Mouse (Mus musculus) monocyte, adult 5-6 weeks (primary cell): ENCODE measurements around the gene Tprgl. TPM values are rescaled to one million over a fixed set of nuclear protein-coding genes. Genes with fewer than 3 reads are reported as not detected.
A peak's percentile ranks its signal among the peaks of the same experiment; 100 is the strongest.

Experiments used
- ATAC-seq: fragments of 153-309, 156-312 bp; replicated peaks from 2 replicates; pipeline ENCODE4 v1.8.0; 2017; ENCODE audit warnings: mild to moderate bottlenecking; ENCODE audit not compliant: low TSS enrichment, insufficient number of reproducible peaks, severe bottlenecking, poor library complexity, low FRiP score
- total RNA-seq: library from RNA; stranded (forward); fragments of 200-1000, 200-491, 200-594 nt; gene quantifications from 3 replicates; pipeline ENCODE4 v1.2.3, GENCODE M21; 2017

Gene Tprgl
- 73.1 to 107 TPM (median 99.0 TPM) in 3 replicates for total RNA-seq

- ATAC-seq, result peak; percentile 92
Observed at GRCm38 (mm10) chr4:154160538-154161390, at the start of gene Tprgl. Tprgl (minus strand) TSS chr4:154160666.

- no peak for ATAC-seq
Observed at GRCm38 (mm10) chr4:154209825-154210224, 49.4 kb upstream of the Tprgl start.

GRCm38 (mm10) chr4:154209054-154209453 lies 48.6 kb upstream of the Tprgl start:
- ATAC-seq, result no peak

- no peak for ATAC-seq
Observed at GRCm38 (mm10) chr4:154207261-154207660, 46.8 kb upstream of the Tprgl start.

- no peak for ATAC-seq
Observed at GRCm38 (mm10) chr4:154205392-154205791, 44.9 kb upstream of the Tprgl start.

GRCm38 (mm10) chr4:154204532-154204931 lies 44.1 kb upstream of the Tprgl start:
- ATAC-seq, result no peak

GRCm38 (mm10) chr4:154201511-154201910 lies 41.0 kb upstream of the Tprgl start:
- no peak for ATAC-seq

- ATAC-seq, result no peak
Observed at GRCm38 (mm10) chr4:154198377-154198961, 38.0 kb upstream of the Tprgl start.

- no peak for ATAC-seq
Observed at GRCm38 (mm10) chr4:154197961-154198360, 37.5 kb upstream of the Tprgl start.

- ATAC-seq, result no peak
Observed at GRCm38 (mm10) chr4:154188948-154189347, 28.5 kb upstream of the Tprgl start.

- no peak for ATAC-seq
Observed at GRCm38 (mm10) chr4:154186002-154186537, 25.6 kb upstream of the Tprgl start.

GRCm38 (mm10) chr4:154185001-154185400 lies 24.5 kb upstream of the Tprgl start:
- no peak for ATAC-seq

GRCm38 (mm10) chr4:154183566-154183965 lies 23.1 kb upstream of the Tprgl start:
- no peak for ATAC-seq

- no peak for ATAC-seq
Observed at GRCm38 (mm10) chr4:154181001-154181400, 20.5 kb upstream of the Tprgl start.

- ATAC-seq, result no peak
Observed at GRCm38 (mm10) chr4:154177257-154177656, 16.8 kb upstream of the Tprgl start.

GRCm38 (mm10) chr4:154171931-154172604 lies 11.6 kb upstream of the Tprgl start:
- ATAC-seq, result no peak

- ATAC-seq, result no peak
Observed at GRCm38 (mm10) chr4:154171151-154171930, 10.9 kb upstream of the Tprgl start.

GRCm38 (mm10) chr4:154170506-154171150 lies 10.2 kb upstream of the Tprgl start, which contains the start of gene Megf6:
Megf6 (plus strand) TSS chr4:154170730.
- ATAC-seq, result no peak
